Mouse (Mus musculus): ENCODE measurements around the gene Utp4.
"Not testable (repeated sequence)": the region's sequence is repeated elsewhere in the genome, so short reads cannot be mapped to it uniquely, and the experiment has no call there.

The Utp4 gene

GRCm38 (mm10) chr8:106893481-106894156, at the start of gene Utp4:
Utp4 (plus strand) TSS chr8:106893636.
- DNase-seq (ENCODE audit: low spot score): peak; percentile 88

- DNase-seq (ENCODE audit: low spot score): no peak
These were observed 43.4 kb upstream of the Utp4 start for GRCm38 (mm10) chr8:106850034-106850433.

GRCm38 (mm10) chr8:106854534-106855241, 38.7 kb upstream of the Utp4 start:
- no peak for DNase-seq (ENCODE audit: low spot score)

GRCm38 (mm10) chr8:106855242-106855562, 38.2 kb upstream of the Utp4 start:
- DNase-seq (ENCODE audit: low spot score): no peak

- no peak for DNase-seq (ENCODE audit: low spot score)
These were observed 30.6 kb upstream of the Utp4 start for GRCm38 (mm10) chr8:106862845-106863244.

- no peak for DNase-seq (ENCODE audit: low spot score)
These were observed 28.1 kb upstream of the Utp4 start for GRCm38 (mm10) chr8:106865354-106865753.

- peak; percentile 57 for DNase-seq (ENCODE audit: low spot score)
These were observed 23.4 kb upstream of the Utp4 start, which contains the start of gene Has3 for GRCm38 (mm10) chr8:106870051-106870450. Has3 (plus strand) TSS chr8:106870242.

GRCm38 (mm10) chr8:106870537-106871327, 22.7 kb upstream of the Utp4 start:
- DNase-seq (ENCODE audit: low spot score): peak; percentile 66

- peak; percentile 39 for DNase-seq (ENCODE audit: low spot score)
These were observed 22.0 kb upstream of the Utp4 start for GRCm38 (mm10) chr8:106871328-106871926.

GRCm38 (mm10) chr8:106871931-106872371, 21.5 kb upstream of the Utp4 start:
- DNase-seq (ENCODE audit: low spot score): peak; percentile 71

- peak; percentile 19 for DNase-seq (ENCODE audit: low spot score)
These were observed 20.9 kb upstream of the Utp4 start for GRCm38 (mm10) chr8:106872454-106873034.

- no peak for DNase-seq (ENCODE audit: low spot score)
These were observed 13.2 kb upstream of the Utp4 start for GRCm38 (mm10) chr8:106880121-106880707.

- DNase-seq (ENCODE audit: low spot score): not testable (repeated sequence)
These were observed 9.3 kb upstream of the Utp4 start for GRCm38 (mm10) chr8:106884094-106884493.

GRCm38 (mm10) chr8:106884826-106885400, 8.5 kb upstream of the Utp4 start:
- not testable (repeated sequence) for DNase-seq (ENCODE audit: low spot score)

GRCm38 (mm10) chr8:106887336-106888189, 5.9 kb upstream of the Utp4 start:
- peak; percentile 89 for DNase-seq (ENCODE audit: low spot score)

- DNase-seq (ENCODE audit: low spot score): no peak
These were observed 4.6 kb upstream of the Utp4 start for GRCm38 (mm10) chr8:106888803-106889202.

GRCm38 (mm10) chr8:106892210-106892805, 1.1 kb upstream of the Utp4 start:
- peak; percentile 78 for DNase-seq (ENCODE audit: low spot score)

GRCm38 (mm10) chr8:106892806-106893451, 507 bp upstream of the Utp4 start:
- peak; percentile 70 for DNase-seq (ENCODE audit: low spot score)

GRCm38 (mm10) chr8:106899473-106899872, 6.0 kb downstream of the Utp4 start:
- DNase-seq (ENCODE audit: low spot score): no peak

All from embryo, embryonic 10.5 days (tissue).